ENCODE assay signal across 9 mouse cellular contexts in the genomic region with DNA sequence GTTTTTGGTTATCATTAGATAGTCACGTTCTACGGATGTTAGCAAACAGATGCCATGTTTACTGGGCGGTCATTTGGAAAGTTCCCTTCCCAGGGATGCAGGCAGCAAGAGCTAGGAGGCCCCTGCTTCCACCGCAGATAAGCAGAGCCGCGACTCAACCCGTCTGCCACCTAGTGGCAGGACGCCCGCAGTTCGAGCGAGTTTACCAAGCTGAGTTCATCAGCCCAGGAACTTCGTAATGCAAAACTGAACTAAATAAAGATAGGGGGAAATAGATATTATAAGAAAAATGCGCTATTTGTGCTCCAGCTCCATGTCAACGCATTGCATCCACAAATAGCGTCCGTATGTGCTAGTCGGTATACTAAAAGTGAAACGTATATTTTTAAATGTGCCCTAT. TPM values are rescaled to one million over a fixed set of nuclear protein-coding genes. Genes with fewer than 3 reads are reported as not detected.
DNase-seq lines count a peak whose midpoint lies in the region; ATAC-seq and TF ChIP-seq lines count a peak whose summit lies in the region.
"Had no signal": no experiment of that assay in that cellular context is flagged by ENCODE, and none has a peak within 500 bp of the region (broad histone marks: within the 10 kb centered on the region; RNA-seq: fewer than 3 reads in every experiment).

No protein-coding gene starts in this region.

- H3K4me2 ChIP-seq in forebrain, embryonic 14.5 days (ENCODE audit: low read length) = no peak overlapping the region
- H3K4me2 ChIP-seq: liver, embryonic 15.5 days had no signal

- in situ Hi-C loops in ES-E14 (cut with MboI; ENCODE audit: low sequenced_read_pairs in 2 of 2, unreplicated experiment in 2 of 2) = no loop called here

- H3K4me1 ChIP-seq in ES-E14 (ENCODE audit: control insufficient read depth in 2 of 2, insufficient read depth in 2 of 2, low read length in 2 of 2, poor library complexity in 1 of 2) = no peaks in the 10 kb centered on the region; a peak in 1 of 4 replicates
- no peaks in the 10 kb centered on the region for H3K4me1 ChIP-seq in forebrain, embryonic 14.5 days (ENCODE audit: control insufficient read depth, insufficient read depth, low read length)

- H3K27me3 ChIP-seq in forebrain, embryonic 14.5 days (replicated peaks; ENCODE audit: control insufficient read depth, insufficient read depth, low read length) = no peaks in the 10 kb centered on the region
- H3K27me3 ChIP-seq: liver, embryonic 15.5 days had no signal

- H3K9me3 ChIP-seq in ES-E14 (ENCODE audit: control insufficient read depth, insufficient read depth, low read depth, low read length) = no peaks in the 10 kb centered on the region
- no peaks in the 10 kb centered on the region for H3K9me3 ChIP-seq in forebrain, embryonic 14.5 days (replicated peaks; ENCODE audit: control insufficient read depth, low read length)
- H3K9me3 ChIP-seq: liver, embryonic 15.5 days had no signal

- H3K36me3 ChIP-seq in ES-E14 (ENCODE audit: control insufficient read depth, insufficient read depth, low read length, poor library complexity, severe bottlenecking) = no peaks in the 10 kb centered on the region
- no peaks in the 10 kb centered on the region for H3K36me3 ChIP-seq in forebrain, embryonic 14.5 days (ENCODE audit: control insufficient read depth, insufficient read depth, low read length)
- H3K36me3 ChIP-seq: liver, embryonic 15.5 days had no signal

- H3K27ac ChIP-seq in ES-E14 (ENCODE audit: insufficient read depth, low read depth, low read length, poor library complexity, severe bottlenecking) = no peak overlapping the region
- H3K27ac ChIP-seq in forebrain, embryonic 14.5 days (ENCODE audit: low read depth, low read length) = no peak overlapping the region
- H3K27ac ChIP-seq: liver, embryonic 15.5 days had no signal

- intact Hi-C loops in heart, postnatal 10 days (cut with DNase I) = loop anchor here (2.0 kb wide), 1 partner anchor 112 kb away; the partner anchor contains the start of gene Ckap2l

- ATAC-seq in forebrain, embryonic 14.5 days = 0 out of 2 replicates have a peak, but pooled peaks have one; percentile 66

- peak; percentile 49 for DNase-seq in ES-E14 (ENCODE audit: low read depth, low spot score)
- peak; percentile 56 for DNase-seq in c-Kit-positive CD71-negative TER-119-negative erythroid progenitor cells, embryonic 14.5 days (ENCODE audit: low read depth)
- peak; percentile 83 for DNase-seq in forebrain, embryonic 14.5 days (ENCODE audit: low spot score)
- DNase-seq in heart, postnatal 10 days = peak; percentile 79 to 86
- DNase-seq in layer of hippocampus, adult 9-11 months = peak; percentile 73
- peak; percentile 85 for DNase-seq in lung, postnatal 36 days
- peak; percentile 74 for DNase-seq in retina, postnatal 1 day
- DNase-seq in urinary bladder, adult 2 months (ENCODE audit: low spot score) = peak; percentile 45

- 21% methylated on average over 18 of the region's 18 CpGs for WGBS in forebrain, embryonic 14.5 days

- no peak overlapping the region for H3K4me3 ChIP-seq in ES-E14 (ENCODE audit: insufficient read depth in 1 of 2, low read depth in 1 of 2, low read length in 2 of 2, poor library complexity in 1 of 2, severe bottlenecking in 1 of 2)
- no peak overlapping the region for H3K4me3 ChIP-seq in forebrain, embryonic 14.5 days (ENCODE audit: low read depth, low read length)
- H3K4me3 ChIP-seq: liver, embryonic 15.5 days had no signal

- H3K9ac ChIP-seq in ES-E14 (ENCODE audit: insufficient read depth, low read depth, low read length, poor library complexity, severe bottlenecking) = no peak overlapping the region
- H3K9ac ChIP-seq in forebrain, embryonic 14.5 days (ENCODE audit: low read length) = no peak overlapping the region
- H3K9ac ChIP-seq: liver, embryonic 15.5 days had no signal

TF ChIP-seq in ES-E14, 5 proteins besides CTCF, POLR2A, EP300 and RAD21:
- TF ChIP-seq MAFK (IDR thresholded peaks at IDR 0.05; ENCODE audit: insufficient read depth, low read depth, low read length) = no peak
- TF ChIP-seq ZC3H11A (IDR thresholded peaks at IDR 0.05; ENCODE audit: borderline replicate concordance, low read depth, low read length) = peak; percentile 60; the same call in 1 of the 2 replicates

RNA-seq across cellular contexts. Expression of gene Il1b, which starts 37.5 kb away (rescaled TPM):
- not detected in 2 replicates for total RNA-seq in ES-E14 (2012; rRNA removed)
- polyA plus RNA-seq in forebrain, embryonic 14.5 days (2014; fragmentation: Nextera tagmentation; extraction: Ambion mirVana) = not detected in 2 replicates
- total RNA-seq in heart, postnatal 10 days (2021) = under 1 TPM; 0.25 to 0.34 TPM
- 0.28 and 0.49 TPM in 2 replicates for polyA plus RNA-seq in urinary bladder, adult 2 months (2012; rRNA removed)
